Comparison of ENCODE assay signal across 20 mouse cellular contexts in genomic region chr8:103694331-103694891, GRCm38 (mm10).
DNase-seq lines count a peak whose midpoint lies in the region; ATAC-seq lines count a peak whose summit lies in the region.
"Had no signal": no experiment of that assay in that cellular context is flagged by ENCODE, and none has a peak within 500 bp of the region (broad histone marks: within the 10 kb centered on the region; RNA-seq: fewer than 3 reads in every experiment).

No protein-coding gene starts in this region.

- H3K4me3 ChIP-seq in embryonic facial prominence, embryonic 10.5 days, result no peak overlapping the region
- no peak overlapping the region for H3K4me3 ChIP-seq in limb, embryonic 11.5 days (ENCODE audit: low read depth, low read length)
- H3K4me3 ChIP-seq: forebrain, embryonic 13.5 days; hindbrain, embryonic 13.5 days; midbrain, embryonic 12.5 days had no signal

- no peak overlapping the region; the same call in 1 of the 2 replicates for H3K27ac ChIP-seq in embryonic facial prominence, embryonic 10.5 days (replicated peaks)
- H3K27ac ChIP-seq in limb, embryonic 11.5 days (replicated peaks; ENCODE audit: low read depth, low read length), result no peak overlapping the region
- H3K27ac ChIP-seq: forebrain, embryonic 13.5 days; hindbrain, embryonic 13.5 days; midbrain, embryonic 12.5 days had no signal

- no peak overlapping the region for H3K9ac ChIP-seq in limb, embryonic 11.5 days (ENCODE audit: low read length)
- H3K9ac ChIP-seq: forebrain, embryonic 13.5 days; hindbrain, embryonic 13.5 days; lung, embryonic 14.5 days; midbrain, embryonic 12.5 days had no signal

- H3K4me1 ChIP-seq in embryonic facial prominence, embryonic 10.5 days, result peaks cover 10% of the 10 kb centered on the region
- peaks cover 9% of the 10 kb centered on the region for H3K4me1 ChIP-seq in limb, embryonic 11.5 days (ENCODE audit: control insufficient read depth, insufficient read depth, low read length)
- H3K4me1 ChIP-seq: forebrain, embryonic 13.5 days; hindbrain, embryonic 13.5 days; midbrain, embryonic 12.5 days had no signal

- DNase-seq in heart, adult 11 months, result peak; percentile 68
- no peak for DNase-seq in heart, adult 9 months (ENCODE audit: low spot score in 2 of 2)
- DNase-seq in 3T3-L1 (ENCODE audit: low read depth, low spot score), result peak; percentile 20
- DNase-seq in embryonic facial prominence, embryonic 10.5 days (ENCODE audit: low spot score), result peak; percentile 37
- DNase-seq in limb, embryonic 11.5 days (ENCODE audit: low spot score), result peak; percentile 69
- no peak for DNase-seq in retina, postnatal 1 day
- DNase-seq in thymus, postnatal 14 days, result no peak
- DNase-seq in urinary bladder, adult 2 months (ENCODE audit: low spot score), result no peak
- DNase-seq: adrenal gland, postnatal 36 days; cerebellum, adult 2 months; cerebellum, postnatal 36 days; gastrocnemius, postnatal 25 days; lung, embryonic 14.5 days; lung, postnatal 4 days; thymus, postnatal 25 days had no signal

- no peaks in the 10 kb centered on the region for H3K27me3 ChIP-seq in embryonic facial prominence, embryonic 10.5 days (replicated peaks; ENCODE audit: low read depth, poor library complexity, severe bottlenecking)
- H3K27me3 ChIP-seq in limb, embryonic 11.5 days (ENCODE audit: control insufficient read depth, insufficient read depth, low read length), result no peaks in the 10 kb centered on the region
- H3K27me3 ChIP-seq: forebrain, embryonic 13.5 days; hindbrain, embryonic 13.5 days; midbrain, embryonic 12.5 days had no signal

- WGBS in embryonic facial prominence, embryonic 10.5 days, result 68% methylated on average over 7 of the region's 7 CpGs
- 16% methylated on average over 7 of the region's 7 CpGs for WGBS in limb, embryonic 11.5 days

- no peak overlapping the region for H3K4me2 ChIP-seq in limb, embryonic 11.5 days (ENCODE audit: low read depth, severe bottlenecking)
- H3K4me2 ChIP-seq: forebrain, embryonic 13.5 days; hindbrain, embryonic 13.5 days; lung, embryonic 14.5 days; midbrain, embryonic 12.5 days had no signal

- peak; percentile 87 for ATAC-seq in limb, embryonic 11.5 days (ENCODE audit: insufficient number of reproducible peaks, low FRiP score, low TSS enrichment, low read depth)
- ATAC-seq: forebrain, embryonic 13.5 days; intestine, embryonic 16.5 days had no signal

- H3K9me3 ChIP-seq in embryonic facial prominence, embryonic 10.5 days, result peaks cover 3% of the 10 kb centered on the region; the same call in 1 of the 2 replicates
- no peaks in the 10 kb centered on the region for H3K9me3 ChIP-seq in limb, embryonic 11.5 days (ENCODE audit: control insufficient read depth, low read length)
- H3K9me3 ChIP-seq: forebrain, embryonic 13.5 days; midbrain, embryonic 12.5 days had no signal

- H3K36me3 ChIP-seq in embryonic facial prominence, embryonic 10.5 days (replicated peaks), result no peaks in the 10 kb centered on the region
- no peaks in the 10 kb centered on the region for H3K36me3 ChIP-seq in limb, embryonic 11.5 days (ENCODE audit: control insufficient read depth, insufficient read depth, low read length)
- H3K36me3 ChIP-seq: G1E; hindbrain, embryonic 13.5 days; midbrain, embryonic 12.5 days had no signal

Comparison
In these comparisons a context has a peak if more than half of its experiments do, and no peak if none do; other contexts are left out.
1. DNase-seq: peak in heart, adult 11 months (single experiment), 3T3-L1 (single experiment), embryonic facial prominence, embryonic 10.5 days (single experiment) and limb, embryonic 11.5 days (single experiment); none in heart, adult 9 months (0 of 2), retina, postnatal 1 day (single experiment), thymus, postnatal 14 days (single experiment) and urinary bladder, adult 2 months (single experiment).